In the genomic region with DNA sequence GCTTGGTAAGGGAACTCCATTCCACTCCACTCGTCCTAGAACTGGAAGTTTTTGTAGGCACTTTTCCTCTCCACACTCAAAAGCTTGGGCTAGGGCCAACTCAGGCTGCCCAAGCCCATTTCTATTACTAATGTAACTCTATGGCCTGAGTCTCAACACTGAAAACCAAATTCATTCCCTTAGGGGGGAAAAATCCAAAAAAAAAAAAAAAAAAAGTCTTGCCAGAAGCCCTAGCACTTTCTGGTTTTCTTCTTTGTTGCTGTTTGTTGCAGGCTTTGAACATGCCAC, we compare ENCODE assay signal across 13 mouse cellular contexts. TPM values are rescaled to one million over a fixed set of nuclear protein-coding genes. Genes with fewer than 3 reads are reported as not detected.
DNase-seq lines count a peak whose midpoint lies in the region; ATAC-seq and TF ChIP-seq lines count a peak whose summit lies in the region.
"Had no signal": no experiment of that assay in that cellular context is flagged by ENCODE, and none has a peak within 500 bp of the region (broad histone marks: within the 10 kb centered on the region; RNA-seq: fewer than 3 reads in every experiment).

No protein-coding gene starts in this region.

- H3K9ac ChIP-seq in hindbrain, postnatal 0 days (replicated peaks; ENCODE audit: low read length) = peak overlapping the region; percentile 39; the same call in 1 of the 2 replicates
- H3K9ac ChIP-seq: liver, embryonic 15.5 days had no signal

- peak overlapping the region; percentile 42; the same call in 1 of the 2 replicates for H3K27ac ChIP-seq in hindbrain, postnatal 0 days
- H3K27ac ChIP-seq in small intestine, adult 2 months (ENCODE audit: insufficient read depth, low read depth, low read length) = peak overlapping the region; percentile 7; the same call in 1 of the 2 replicates
- H3K27ac ChIP-seq: liver, embryonic 15.5 days had no signal

- no peaks in the 10 kb centered on the region for H3K9me3 ChIP-seq in hindbrain, postnatal 0 days (ENCODE audit: low read length)
- H3K9me3 ChIP-seq: liver, embryonic 15.5 days had no signal

- no peak for TF ChIP-seq POLR2A in lung, adult 2 months (IDR thresholded peaks at IDR 0.05; ENCODE audit: borderline replicate concordance, extremely low read depth, low read depth, low read length)
- no peak for TF ChIP-seq POLR2A in small intestine, adult 2 months (IDR thresholded peaks at IDR 0.05; ENCODE audit: low read depth, low read length)

- 15% methylated on average over 1 of the region's 1 CpGs for WGBS in lung, adult 2 months
- 13% methylated on average over 1 of the region's 1 CpGs for WGBS in hindbrain, postnatal 0 days
- 61% methylated on average over 1 of the region's 1 CpGs for WGBS in small intestine, adult 2 months

- H3K36me3 ChIP-seq in hindbrain, postnatal 0 days (ENCODE audit: insufficient read depth, low read length) = no peaks in the 10 kb centered on the region
- H3K36me3 ChIP-seq in small intestine, adult 2 months (ENCODE audit: control insufficient read depth, insufficient read depth, low read length) = no peaks in the 10 kb centered on the region
- H3K36me3 ChIP-seq: liver, embryonic 15.5 days had no signal

- peak overlapping the region; percentile 93 for H3K4me2 ChIP-seq in hindbrain, postnatal 0 days (ENCODE audit: low read depth, low read length)
- H3K4me2 ChIP-seq: liver, embryonic 15.5 days had no signal

- TF ChIP-seq CTCF in lung, adult 2 months (IDR thresholded peaks at IDR 0.05; ENCODE audit: insufficient read depth, low read length) = no peak
- TF ChIP-seq CTCF in hindbrain, postnatal 0 days (IDR thresholded peaks at IDR 0.05; ENCODE audit: low read depth) = no peak
- TF ChIP-seq CTCF in small intestine, adult 2 months (IDR thresholded peaks at IDR 0.05; ENCODE audit: extremely low read depth, insufficient read length, insufficient replicate concordance, low read depth, low read length) = no peak

- no peak for ATAC-seq in hindbrain, postnatal 0 days

- H3K4me3 ChIP-seq in lung, adult 2 months (replicated peaks; ENCODE audit: extremely low read depth, low read depth, low read length) = no peak overlapping the region
- H3K4me3 ChIP-seq in hindbrain, postnatal 0 days (ENCODE audit: low read length) = peak overlapping the region; percentile 67
- no peak overlapping the region for H3K4me3 ChIP-seq in small intestine, adult 2 months (ENCODE audit: low read depth, low read length)
- H3K4me3 ChIP-seq: liver, embryonic 15.5 days had no signal

- intact Hi-C loops in left cerebral cortex, postnatal 36 days (cut with DNase I) = loop anchor here (5.0 kb wide), 1 partner anchor 985 kb away; no protein-coding TSS in a partner anchor

- peak; percentile 32 for DNase-seq in adrenal gland, postnatal 14 days
- no peak for DNase-seq in adrenal gland, adult 2 months
- peak; percentile 9 for DNase-seq in lung, adult 2 months
- DNase-seq in lung, postnatal 4 days = no peak
- DNase-seq in hindbrain, postnatal 0 days (ENCODE audit: low spot score) = peak; percentile 45
- DNase-seq in left cerebral cortex, postnatal 36 days (ENCODE audit: low spot score in 2 of 2) = no peak
- DNase-seq in urinary bladder, postnatal 25 days (ENCODE audit: low spot score) = no peak

- H3K27me3 ChIP-seq in hindbrain, postnatal 0 days (ENCODE audit: insufficient read depth, low read length) = peaks cover 40% of the 10 kb centered on the region
- H3K27me3 ChIP-seq in small intestine, adult 2 months (ENCODE audit: control insufficient read depth, insufficient read depth, low read length) = peaks cover 46% of the 10 kb centered on the region

- peaks cover 6% of the 10 kb centered on the region for H3K4me1 ChIP-seq in lung, adult 2 months (ENCODE audit: control insufficient read depth, insufficient read depth, low read length)
- no peaks in the 10 kb centered on the region for H3K4me1 ChIP-seq in hindbrain, postnatal 0 days (ENCODE audit: insufficient read depth, low read length)
- peaks cover 5% of the 10 kb centered on the region for H3K4me1 ChIP-seq in small intestine, adult 2 months (ENCODE audit: control insufficient read depth, insufficient read depth, insufficient read length, low read length)

RNA-seq across cellular contexts. Expression of a gene that starts 2.6 kb away (rescaled TPM):
- total RNA-seq in adrenal gland, postnatal 14 days (2021) = 3.3 and 3.8 TPM in 2 replicates
- total RNA-seq in adrenal gland, adult 2 months (2021) = 1 to 10 TPM; 1.5 to 2.6 TPM
- 1.1 and 1.7 TPM in 2 replicates for polyA plus RNA-seq in adrenal gland, adult 2 months (2012; rRNA removed)
- 4.2 and 4.7 TPM in 2 replicates for polyA plus RNA-seq in lung, adult 2 months (2012; rRNA removed)
- total RNA-seq in hindbrain, postnatal 0 days (2014; rRNA removed) = 20.3 and 24.3 TPM in 2 replicates
- polyA plus RNA-seq in hindbrain, postnatal 0 days (2015; fragmentation: Nextera tagmentation; extraction: Ambion mirVana) = 16.3 and 16.5 TPM in 2 replicates
- polyA plus RNA-seq in small intestine, adult 2 months (2012; rRNA removed) = 0.83 and 1.0 TPM in 2 replicates
- not detected for total RNA-seq in left cerebral cortex, postnatal 36 days (2021)
- total RNA-seq: common myeloid progenitor, adult 5-6 weeks; left cerebral cortex, postnatal 10 days; monocyte, adult 5-6 weeks had no signal
- polyA plus RNA-seq: forebrain, embryonic 11.5 days had no signal

RNA-seq across cellular contexts. Expression of a gene that starts 3.9 kb away (rescaled TPM):
- total RNA-seq in adrenal gland, postnatal 14 days (2021) = 0.64 and 1.1 TPM in 2 replicates
- total RNA-seq in adrenal gland, adult 2 months (2021) = under 1 TPM; 0.52 to 0.86 TPM
- 0.47 and 0.68 TPM in 2 replicates for polyA plus RNA-seq in adrenal gland, adult 2 months (2012; rRNA removed)
- 1.4 and 1.9 TPM in 2 replicates for polyA plus RNA-seq in lung, adult 2 months (2012; rRNA removed)
- 1.1 and 3.7 TPM in 2 replicates for total RNA-seq in hindbrain, postnatal 0 days (2014; rRNA removed)
- 1.1 and 1.2 TPM in 2 replicates for polyA plus RNA-seq in hindbrain, postnatal 0 days (2015; fragmentation: Nextera tagmentation; extraction: Ambion mirVana)
- polyA plus RNA-seq in small intestine, adult 2 months (2012; rRNA removed) = 0.11 and 0.28 TPM in 2 replicates
- not detected for total RNA-seq in left cerebral cortex, postnatal 36 days (2021)
- total RNA-seq: common myeloid progenitor, adult 5-6 weeks; left cerebral cortex, postnatal 10 days; monocyte, adult 5-6 weeks had no signal
- polyA plus RNA-seq: forebrain, embryonic 11.5 days had no signal

RNA-seq across cellular contexts. Expression of a gene that starts 15.3 kb away (rescaled TPM):
- 0.45 and 0.63 TPM in 2 replicates for total RNA-seq in adrenal gland, postnatal 14 days (2021)
- under 1 TPM; 0.35 to 0.41 TPM for total RNA-seq in adrenal gland, adult 2 months (2021)
- polyA plus RNA-seq in adrenal gland, adult 2 months (2012; rRNA removed) = 0.02 and 0.04 TPM in 2 replicates
- 0.26 and 0.31 TPM in 2 replicates for polyA plus RNA-seq in lung, adult 2 months (2012; rRNA removed)
- 1.1 and 1.2 TPM in 2 replicates for total RNA-seq in hindbrain, postnatal 0 days (2014; rRNA removed)
- polyA plus RNA-seq in hindbrain, postnatal 0 days (2015; fragmentation: Nextera tagmentation; extraction: Ambion mirVana) = 1.3 and 1.5 TPM in 2 replicates
- polyA plus RNA-seq in small intestine, adult 2 months (2012; rRNA removed) = 0.10 TPM in 1 of 2 replicates, not detected in the other
- not detected for total RNA-seq in left cerebral cortex, postnatal 36 days (2021)
- total RNA-seq: common myeloid progenitor, adult 5-6 weeks; left cerebral cortex, postnatal 10 days; monocyte, adult 5-6 weeks had no signal
- polyA plus RNA-seq: forebrain, embryonic 11.5 days had no signal

RNA-seq across cellular contexts. Expression of a gene that starts 29.5 kb away (rescaled TPM):
- total RNA-seq in adrenal gland, postnatal 14 days (2021) = 6.4 and 7.3 TPM in 2 replicates
- total RNA-seq in adrenal gland, adult 2 months (2021) = 1 to 10 TPM; 2.2 to 6.3 TPM
- 0.99 and 4.0 TPM in 2 replicates for polyA plus RNA-seq in adrenal gland, adult 2 months (2012; rRNA removed)
- 5.7 and 8.4 TPM in 2 replicates for polyA plus RNA-seq in lung, adult 2 months (2012; rRNA removed)
- total RNA-seq in hindbrain, postnatal 0 days (2014; rRNA removed) = 4.8 and 7.3 TPM in 2 replicates
- polyA plus RNA-seq in hindbrain, postnatal 0 days (2015; fragmentation: Nextera tagmentation; extraction: Ambion mirVana) = 10.5 and 12.0 TPM in 2 replicates
- 2.3 and 2.4 TPM in 2 replicates for polyA plus RNA-seq in small intestine, adult 2 months (2012; rRNA removed)
- not detected for total RNA-seq in left cerebral cortex, postnatal 36 days (2021)
- total RNA-seq: left cerebral cortex, postnatal 10 days; monocyte, adult 5-6 weeks had no signal
- polyA plus RNA-seq: forebrain, embryonic 11.5 days had no signal

RNA-seq across cellular contexts. Expression of a gene that starts 42.4 kb away (rescaled TPM):
- total RNA-seq in adrenal gland, postnatal 14 days (2021) = 25.8 and 26.3 TPM in 2 replicates
- 10 to 100 TPM; 13.6 to 22.8 TPM for total RNA-seq in adrenal gland, adult 2 months (2021)
- 12.9 and 16.3 TPM in 2 replicates for polyA plus RNA-seq in adrenal gland, adult 2 months (2012; rRNA removed)
- 29.1 and 46.9 TPM in 2 replicates for polyA plus RNA-seq in lung, adult 2 months (2012; rRNA removed)
- 99.2 and 108 TPM in 2 replicates for total RNA-seq in hindbrain, postnatal 0 days (2014; rRNA removed)
- 81.7 and 89.4 TPM in 2 replicates for polyA plus RNA-seq in hindbrain, postnatal 0 days (2015; fragmentation: Nextera tagmentation; extraction: Ambion mirVana)
- polyA plus RNA-seq in small intestine, adult 2 months (2012; rRNA removed) = 3.5 and 4.7 TPM in 2 replicates
- not detected for total RNA-seq in left cerebral cortex, postnatal 36 days (2021)
- total RNA-seq: left cerebral cortex, postnatal 10 days; monocyte, adult 5-6 weeks had no signal
- polyA plus RNA-seq: forebrain, embryonic 11.5 days had no signal

Comparison
In these comparisons a context has a peak if more than half of its experiments do, and no peak if none do; other contexts are left out.
1. DNase-seq: peak in adrenal gland, postnatal 14 days (single experiment), lung, adult 2 months (single experiment) and hindbrain, postnatal 0 days (single experiment); none in adrenal gland, adult 2 months (single experiment), lung, postnatal 4 days (0 of 2), left cerebral cortex, postnatal 36 days (0 of 2) and urinary bladder, postnatal 25 days (single experiment).